ENCODE assay signal across 26 mouse cellular contexts in the genomic region with DNA sequence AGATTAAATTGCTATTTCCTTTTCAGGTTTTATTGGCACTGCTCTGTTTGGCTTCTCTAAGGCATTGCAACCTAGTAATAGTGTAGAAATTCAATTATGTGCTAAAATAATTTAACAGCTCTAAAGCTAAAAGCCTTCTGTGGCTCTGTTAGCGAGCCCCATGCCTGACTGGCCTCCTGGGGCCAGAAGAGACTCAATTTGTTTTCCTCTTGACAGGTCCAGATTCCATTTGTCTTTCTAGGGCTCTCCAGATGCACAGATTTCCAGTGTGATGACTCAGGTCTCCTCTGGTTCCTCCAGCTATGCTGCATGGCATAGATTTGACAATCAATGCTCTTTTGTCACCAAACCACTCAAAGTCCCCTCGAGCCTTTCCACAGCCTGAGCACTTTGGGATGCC. TPM values are rescaled to one million over a fixed set of nuclear protein-coding genes. Genes with fewer than 3 reads are reported as not detected.
A peak's percentile ranks its signal among the peaks of the same experiment; 100 is the strongest.
DNase-seq lines count a peak whose midpoint lies in the region; ATAC-seq and TF ChIP-seq lines count a peak whose summit lies in the region.
"Had no signal": no experiment of that assay in that cellular context is flagged by ENCODE, and none has a peak within 500 bp of the region (broad histone marks: within the 10 kb centered on the region; RNA-seq: fewer than 3 reads in every experiment).

No protein-coding gene starts in this region.

- no peaks in the 10 kb centered on the region for H3K27me3 ChIP-seq in hindbrain, embryonic 12.5 days
- H3K27me3 ChIP-seq in hindbrain, postnatal 0 days (ENCODE audit: insufficient read depth, low read length): no peaks in the 10 kb centered on the region
- no peaks in the 10 kb centered on the region for H3K27me3 ChIP-seq in neural tube, embryonic 13.5 days
- no peaks in the 10 kb centered on the region for H3K27me3 ChIP-seq in neural tube, embryonic 15.5 days (replicated peaks)
- H3K27me3 ChIP-seq in kidney, embryonic 16.5 days (ENCODE audit: insufficient read depth, low read length): no peaks in the 10 kb centered on the region; the same call in 1 of the 2 replicates

- H3K27ac ChIP-seq in hindbrain, embryonic 12.5 days: no peak overlapping the region
- H3K27ac ChIP-seq in hindbrain, postnatal 0 days: no peak overlapping the region
- H3K27ac ChIP-seq in neural tube, embryonic 13.5 days (replicated peaks): peak overlapping the region; percentile 80
- no peak overlapping the region for H3K27ac ChIP-seq in neural tube, embryonic 15.5 days (replicated peaks)
- no peak overlapping the region for H3K27ac ChIP-seq in kidney, embryonic 16.5 days (ENCODE audit: low read length)
- H3K27ac ChIP-seq: embryonic facial prominence, embryonic 10.5 days; forebrain, embryonic 13.5 days; heart, adult 2 months; heart, embryonic 15.5 days had no signal

- no peaks in the 10 kb centered on the region for H3K36me3 ChIP-seq in hindbrain, embryonic 12.5 days
- H3K36me3 ChIP-seq in hindbrain, postnatal 0 days (ENCODE audit: insufficient read depth, low read length): no peaks in the 10 kb centered on the region
- no peaks in the 10 kb centered on the region for H3K36me3 ChIP-seq in neural tube, embryonic 13.5 days
- no peaks in the 10 kb centered on the region for H3K36me3 ChIP-seq in neural tube, embryonic 15.5 days
- H3K36me3 ChIP-seq in kidney, embryonic 16.5 days (ENCODE audit: insufficient read depth, low read length): no peaks in the 10 kb centered on the region
- H3K36me3 ChIP-seq: embryonic facial prominence, embryonic 10.5 days; heart, embryonic 15.5 days had no signal

- H3K9ac ChIP-seq in hindbrain, embryonic 12.5 days: no peak overlapping the region
- H3K9ac ChIP-seq in hindbrain, postnatal 0 days (replicated peaks; ENCODE audit: low read length): no peak overlapping the region
- H3K9ac ChIP-seq in neural tube, embryonic 13.5 days: no peak overlapping the region
- no peak overlapping the region for H3K9ac ChIP-seq in neural tube, embryonic 15.5 days (replicated peaks)
- H3K9ac ChIP-seq in kidney, embryonic 16.5 days (replicated peaks; ENCODE audit: low read length): no peak overlapping the region
- H3K9ac ChIP-seq: forebrain, embryonic 13.5 days; forebrain, postnatal 0 days; heart, embryonic 15.5 days had no signal

- no peak overlapping the region for H3K4me2 ChIP-seq in hindbrain, embryonic 12.5 days (replicated peaks)
- no peak overlapping the region for H3K4me2 ChIP-seq in hindbrain, postnatal 0 days (ENCODE audit: low read depth, low read length)
- H3K4me2 ChIP-seq in neural tube, embryonic 13.5 days: no peak overlapping the region
- no peak overlapping the region for H3K4me2 ChIP-seq in neural tube, embryonic 15.5 days
- H3K4me2 ChIP-seq in kidney, embryonic 16.5 days (replicated peaks; ENCODE audit: low read depth, low read length): no peak overlapping the region
- H3K4me2 ChIP-seq: forebrain, embryonic 13.5 days; heart, embryonic 11.5 days; heart, embryonic 15.5 days had no signal

- peak; percentile 2 for DNase-seq in adrenal gland, adult 8-10 months
- no peak for DNase-seq in adrenal gland, postnatal 25 days
- DNase-seq in hindbrain, postnatal 0 days (ENCODE audit: low spot score): no peak
- peak; percentile 26 for DNase-seq in mesoderm, embryonic 11.5 days (ENCODE audit: low read depth, low spot score)
- DNase-seq: cerebellum, adult 2 months; cerebellum, postnatal 10 days; forebrain, postnatal 0 days; gastrocnemius, postnatal 14 days; heart, adult 2 months; heart, postnatal 14 days; kidney, adult 11 months; kidney, adult 9 months had no signal

- peak; percentile 21; the same call in 1 of the 2 replicates for ATAC-seq in hindbrain, embryonic 12.5 days (ENCODE audit: low FRiP score)
- ATAC-seq in hindbrain, postnatal 0 days: no peak
- ATAC-seq in neural tube, embryonic 13.5 days (ENCODE audit: low read depth): 0 out of 2 replicates have a peak, but pooled peaks have one; percentile 28
- ATAC-seq in neural tube, embryonic 15.5 days (ENCODE audit: low FRiP score): no peak
- no peak for ATAC-seq in kidney, embryonic 16.5 days (ENCODE audit: low FRiP score, low TSS enrichment)
- ATAC-seq: forebrain, embryonic 13.5 days; forebrain, postnatal 0 days had no signal

- peaks cover 3% of the 10 kb centered on the region; the same call in 1 of the 2 replicates for H3K4me1 ChIP-seq in hindbrain, embryonic 12.5 days
- peaks cover 5% of the 10 kb centered on the region; the same call in 1 of the 2 replicates for H3K4me1 ChIP-seq in hindbrain, postnatal 0 days (ENCODE audit: insufficient read depth, low read length)
- H3K4me1 ChIP-seq in neural tube, embryonic 13.5 days (replicated peaks): peaks cover 25% of the 10 kb centered on the region
- peaks cover 10% of the 10 kb centered on the region for H3K4me1 ChIP-seq in neural tube, embryonic 15.5 days
- H3K4me1 ChIP-seq in kidney, embryonic 16.5 days (ENCODE audit: insufficient read depth, low read length): peaks cover 5% of the 10 kb centered on the region; the same call in 1 of the 2 replicates
- H3K4me1 ChIP-seq: heart, embryonic 15.5 days had no signal

- no peak overlapping the region for H3K4me3 ChIP-seq in hindbrain, embryonic 12.5 days
- no peak overlapping the region for H3K4me3 ChIP-seq in hindbrain, postnatal 0 days (ENCODE audit: low read length)
- no peak overlapping the region for H3K4me3 ChIP-seq in neural tube, embryonic 13.5 days
- H3K4me3 ChIP-seq in neural tube, embryonic 15.5 days (replicated peaks): no peak overlapping the region
- no peak overlapping the region for H3K4me3 ChIP-seq in kidney, embryonic 16.5 days (ENCODE audit: low read length)
- H3K4me3 ChIP-seq: embryonic facial prominence, embryonic 10.5 days; forebrain, embryonic 13.5 days; heart, adult 2 months; heart, embryonic 15.5 days had no signal

- WGBS in hindbrain, embryonic 12.5 days: 5% methylated on average over 2 of the region's 2 CpGs
- 22% methylated on average over 2 of the region's 2 CpGs for whole genome bisulfite sequencing in hindbrain, postnatal 0 days
- WGBS in neural tube, embryonic 13.5 days: 7% methylated on average over 2 of the region's 2 CpGs
- WGBS in neural tube, embryonic 15.5 days: 21% methylated on average over 2 of the region's 2 CpGs
- 10% methylated on average over 2 of the region's 2 CpGs for WGBS in kidney, embryonic 16.5 days

- H3K9me3 ChIP-seq in hindbrain, embryonic 12.5 days (replicated peaks): no peaks in the 10 kb centered on the region
- no peaks in the 10 kb centered on the region for H3K9me3 ChIP-seq in hindbrain, postnatal 0 days (ENCODE audit: low read length)
- no peaks in the 10 kb centered on the region for H3K9me3 ChIP-seq in neural tube, embryonic 13.5 days
- no peaks in the 10 kb centered on the region for H3K9me3 ChIP-seq in neural tube, embryonic 15.5 days (replicated peaks)
- H3K9me3 ChIP-seq in kidney, embryonic 16.5 days (ENCODE audit: low read length): no peaks in the 10 kb centered on the region
- H3K9me3 ChIP-seq: embryonic facial prominence, embryonic 10.5 days; forebrain, embryonic 13.5 days; heart, embryonic 15.5 days had no signal

- TF ChIP-seq CTCF in hindbrain, postnatal 0 days (IDR thresholded peaks at IDR 0.05; ENCODE audit: low read depth): no peak

RNA-seq across cellular contexts. Expression of a gene that starts 38.4 kb away (rescaled TPM):
- total RNA-seq in adrenal gland, adult 8-10 months (2022): under 1 TPM in 1 of 4 experiments, not detected in 3; 0.16 TPM
- not detected in 2 replicates for total RNA-seq in adrenal gland, postnatal 25 days (2021)
- polyA plus RNA-seq in hindbrain, embryonic 12.5 days (2016; fragmentation: Nextera tagmentation; extraction: Ambion mirVana): 0.22 and 0.27 TPM in 2 replicates
- total RNA-seq in hindbrain, postnatal 0 days (2014; rRNA removed): 1.4 and 2.3 TPM in 2 replicates
- polyA plus RNA-seq in hindbrain, postnatal 0 days (2015; fragmentation: Nextera tagmentation; extraction: Ambion mirVana): 1.9 and 2.3 TPM in 2 replicates
- 2.4 and 2.5 TPM in 2 replicates for polyA plus RNA-seq in neural tube, embryonic 13.5 days (2015; fragmentation: Nextera tagmentation; extraction: Ambion mirVana)
- 2.5 and 2.8 TPM in 2 replicates for polyA plus RNA-seq in neural tube, embryonic 15.5 days (2015; fragmentation: Nextera tagmentation; extraction: Ambion mirVana)
- polyA plus RNA-seq in kidney, embryonic 16.5 days (2015; fragmentation: Nextera tagmentation; extraction: Ambion mirVana): not detected in 2 replicates
- total RNA-seq: adrenal gland, adult 18-20 months; ES-E14; gastrocnemius, adult 18-20 months; gastrocnemius, postnatal 14 days; heart, adult 2 months; heart, postnatal 14 days; hematopoietic stem cell, adult 5-6 weeks had no signal
- polyA plus RNA-seq: embryonic facial prominence, embryonic 10.5 days; embryonic facial prominence, embryonic 14.5 days; heart, embryonic 11.5 days; heart, embryonic 15.5 days; intestine, embryonic 14.5 days had no signal

Comparison
In these comparisons a context has a peak if more than half of its experiments do, and no peak if none do; other contexts are left out.
1. DNase-seq: peak in adrenal gland, adult 8-10 months (single experiment) and mesoderm, embryonic 11.5 days (single experiment); none in adrenal gland, postnatal 25 days (single experiment) and hindbrain, postnatal 0 days (single experiment).
2. ATAC-seq: peak in hindbrain, embryonic 12.5 days (single experiment) and neural tube, embryonic 13.5 days (single experiment); none in hindbrain, postnatal 0 days (single experiment), neural tube, embryonic 15.5 days (single experiment) and kidney, embryonic 16.5 days (single experiment).